Mouse (Mus musculus): Measurements from ENCODE around the gene Xrcc2. TPM values are rescaled to one million over a fixed set of nuclear protein-coding genes. Genes with fewer than 3 reads are reported as not detected.

The Xrcc2 gene
- total RNA-seq, 2 experiments from 2014 or later: 13.1 to 14.9 TPM

GRCm38 (mm10) chr5:25671696-25672520 lies 33.7 kb downstream of the Xrcc2 start:
- no peak for ATAC-seq (replicated peaks; ENCODE audit: poor library complexity)

GRCm38 (mm10) chr5:25671051-25671450 lies 34.6 kb downstream of the Xrcc2 start:
- ATAC-seq (replicated peaks; ENCODE audit: poor library complexity): no peak

- ATAC-seq (replicated peaks; ENCODE audit: poor library complexity): no peak
Measured at GRCm38 (mm10) chr5:25668306-25668705, 37.3 kb downstream of the Xrcc2 start.

GRCm38 (mm10) chr5:25666684-25667083 lies 38.9 kb downstream of the Xrcc2 start:
- no peak for ATAC-seq (replicated peaks; ENCODE audit: poor library complexity)

GRCm38 (mm10) chr5:25666108-25666507 lies 39.5 kb downstream of the Xrcc2 start:
- ATAC-seq (replicated peaks; ENCODE audit: poor library complexity): peak; percentile 54

GRCm38 (mm10) chr5:25665516-25665915 lies 40.1 kb downstream of the Xrcc2 start:
- ATAC-seq (replicated peaks; ENCODE audit: poor library complexity): no peak

- peak; percentile 71 for ATAC-seq (replicated peaks; ENCODE audit: poor library complexity)
Measured at GRCm38 (mm10) chr5:25663165-25663564, 42.5 kb downstream of the Xrcc2 start.

DNA sequence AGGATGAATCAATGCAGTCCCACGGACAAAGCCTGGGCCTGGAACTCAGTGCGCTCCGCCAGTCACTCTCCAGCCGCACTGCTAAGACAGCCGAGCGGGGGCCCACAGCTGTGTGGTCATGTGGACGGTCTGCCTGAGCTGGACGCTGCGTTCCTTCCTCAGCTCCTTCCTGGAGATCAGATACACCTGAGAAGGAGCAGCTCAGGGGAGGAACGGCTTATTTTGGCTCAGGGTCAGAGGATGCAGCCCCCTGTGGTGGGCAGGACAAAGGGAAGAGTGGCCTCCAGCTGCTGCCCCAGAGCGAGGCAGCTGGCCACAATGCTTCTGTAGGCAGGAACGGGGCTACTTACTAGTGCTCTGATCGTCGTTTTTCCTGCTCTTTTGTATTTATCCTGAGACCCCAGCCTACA lies 51.0 kb downstream of the Xrcc2 start:
- ATAC-seq (replicated peaks; ENCODE audit: poor library complexity): no peak

- no peak for ATAC-seq (replicated peaks; ENCODE audit: poor library complexity)
Measured at GRCm38 (mm10) chr5:25653377-25653776, 52.2 kb downstream of the Xrcc2 start.

DNA sequence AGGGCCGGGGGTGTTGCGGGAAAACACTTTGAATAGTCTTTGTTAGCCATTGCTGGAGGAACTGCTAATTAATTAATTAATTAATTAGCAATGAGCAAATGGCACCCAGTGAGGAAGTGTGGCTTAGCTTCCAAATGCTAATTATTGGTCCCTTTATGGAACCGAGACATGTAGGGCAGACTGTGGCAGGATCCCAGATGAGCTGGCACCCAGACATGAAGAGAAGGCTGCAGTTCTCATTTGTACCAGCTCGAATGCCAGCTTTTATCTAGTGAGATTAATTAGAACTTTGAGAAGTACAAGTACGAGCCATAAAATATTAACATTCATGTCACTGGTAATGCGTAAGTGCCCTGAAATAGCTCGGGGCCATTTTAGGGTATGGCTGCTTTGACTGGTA lies 53.2 kb downstream of the Xrcc2 start:
- ATAC-seq (replicated peaks; ENCODE audit: poor library complexity): no peak

DNA sequence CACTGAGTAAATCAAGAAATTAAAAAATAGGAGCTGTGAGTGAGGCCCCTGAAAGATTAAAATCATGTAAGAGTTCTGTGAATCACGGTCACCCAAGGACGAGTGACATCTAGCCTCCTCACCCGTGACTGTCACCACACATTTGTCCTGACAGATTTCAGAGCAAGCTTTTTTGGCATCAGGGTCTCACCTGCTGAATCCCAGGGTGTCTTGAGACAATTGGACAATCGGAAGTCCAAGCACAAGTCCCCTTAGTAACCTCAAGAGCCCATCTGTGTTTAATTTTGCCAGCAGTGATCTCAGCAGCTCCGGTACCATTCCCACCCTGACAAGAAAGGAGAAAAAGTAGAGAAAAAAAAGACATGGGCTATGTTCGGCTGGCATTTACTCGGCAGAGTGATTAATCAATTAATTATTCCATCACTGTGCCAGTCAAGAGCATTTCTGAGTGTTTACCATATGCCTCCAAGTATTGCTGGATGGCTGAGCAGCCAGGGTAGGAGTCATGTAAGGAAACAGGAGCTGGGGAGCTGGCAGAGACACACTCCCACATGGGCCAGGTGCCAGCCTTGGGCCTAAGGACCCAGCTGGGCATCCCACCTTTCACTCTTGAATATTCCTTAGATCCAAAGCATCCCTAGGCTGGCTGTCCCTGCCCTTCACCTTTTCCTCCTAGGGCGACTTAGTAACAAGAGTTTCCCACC lies 59.8 kb downstream of the Xrcc2 start:
- ATAC-seq (replicated peaks; ENCODE audit: poor library complexity): no peak

GRCm38 (mm10) chr5:25644509-25644908 lies 61.1 kb downstream of the Xrcc2 start:
- no peak for ATAC-seq (replicated peaks; ENCODE audit: poor library complexity)

- no peak for ATAC-seq (replicated peaks; ENCODE audit: poor library complexity)
Measured at GRCm38 (mm10) chr5:25642741-25643140, 62.9 kb downstream of the Xrcc2 start.

Other genes with a start within 250 kb of the Xrcc2 start
- 34.8 and 47.3 TPM in 2 replicates for gene Kmt2c, start 207.0 kb downstream of the Xrcc2 start, total RNA-seq (2015)
- 20.2 and 31.9 TPM in 2 replicates for gene Kmt2c, start 207.0 kb downstream of the Xrcc2 start, total RNA-seq (2017)
- gene Cct8l1, start 189.8 kb downstream of the Xrcc2 start, total RNA-seq (2015): not detected in 2 replicates
- gene Cct8l1, start 189.8 kb downstream of the Xrcc2 start, total RNA-seq (2017): not detected in 2 replicates
- 0.78 TPM in 1 of 2 replicates, not detected in the other for gene Actr3b, start 54.2 kb upstream of the Xrcc2 start, total RNA-seq (2015)
- gene Actr3b, start 54.2 kb upstream of the Xrcc2 start, total RNA-seq (2017): 0.14 and 0.54 TPM in 2 replicates
- not detected in 2 replicates for gene Gm21663, start 236.6 kb upstream of the Xrcc2 start, total RNA-seq (2015)
- not detected in 2 replicates for gene Gm21663, start 236.6 kb upstream of the Xrcc2 start, total RNA-seq (2017)
- not detected in 2 replicates for gene Gm21671, start 248.6 kb upstream of the Xrcc2 start, total RNA-seq (2015)
- gene Gm21671, start 248.6 kb upstream of the Xrcc2 start, total RNA-seq (2017): not detected in 2 replicates